Mouse (Mus musculus): ENCODE results near the gene Dclre1c.

GRCm38 (mm10) chr2:3456590-3456989 is 32.7 kb downstream of the Dclre1c start:
- TF ChIP-seq CTCF (IDR thresholded peaks at IDR 0.05; ENCODE audit: insufficient read depth, low read depth, low read length), result no peak
- no peak for TF ChIP-seq POLR2A (IDR thresholded peaks at IDR 0.05; ENCODE audit: insufficient read depth, low read depth, low read length)
